Comparison of ENCODE assay signal across 29 mouse cellular contexts in genomic region chr10:44763102-44763501, GRCm38 (mm10).
A peak's percentile ranks its signal among the peaks of the same experiment; 100 is the strongest.
DNase-seq lines count a peak whose midpoint lies in the region; ATAC-seq and TF ChIP-seq lines count a peak whose summit lies in the region.
"Had no signal": no experiment of that assay in that cellular context is flagged by ENCODE, and none has a peak within 500 bp of the region (broad histone marks: within the 10 kb centered on the region; RNA-seq: fewer than 3 reads in every experiment).

No protein-coding gene starts in this region.

- intact Hi-C loops in left cerebral cortex, adult 2 months (cut with DNase I) = loop anchor here (10.0 kb wide), 1 partner anchor 438 kb away; no protein-coding TSS in a partner anchor

- H3K4me1 ChIP-seq in kidney, embryonic 15.5 days = peaks cover 8% of the 10 kb centered on the region; the same call in 1 of the 2 replicates
- H3K4me1 ChIP-seq: embryonic facial prominence, embryonic 13.5 days; forebrain, embryonic 10.5 days; forebrain, embryonic 15.5 days; heart, embryonic 13.5 days; hindbrain, embryonic 15.5 days; limb, embryonic 13.5 days; neural tube, embryonic 15.5 days; stomach, embryonic 15.5 days had no signal

- no peak overlapping the region for H3K4me3 ChIP-seq in kidney, embryonic 15.5 days (replicated peaks)
- H3K4me3 ChIP-seq in left cerebral cortex, adult 2 months = no peak overlapping the region
- H3K4me3 ChIP-seq: embryonic facial prominence, embryonic 13.5 days; forebrain, embryonic 10.5 days; forebrain, embryonic 15.5 days; heart, embryonic 13.5 days; hindbrain, embryonic 10.5 days; hindbrain, embryonic 15.5 days; limb, embryonic 13.5 days; neural tube, embryonic 15.5 days; stomach, embryonic 15.5 days had no signal

- no peak overlapping the region for H3K9ac ChIP-seq in kidney, embryonic 15.5 days
- H3K9ac ChIP-seq: embryonic facial prominence, embryonic 13.5 days; forebrain, embryonic 15.5 days; heart, embryonic 13.5 days; hindbrain, embryonic 15.5 days; limb, embryonic 13.5 days; neural tube, embryonic 15.5 days; stomach, embryonic 15.5 days had no signal

- peak; percentile 9 for DNase-seq in kidney, postnatal 10 days
- DNase-seq in embryo, embryonic 10 days (ENCODE audit: low spot score) = peak; percentile 69
- peak; percentile 47 for DNase-seq in embryo, embryonic 9.5 days (ENCODE audit: extremely low spot score)
- peak; percentile 12 for DNase-seq in mesoderm, embryonic 11.5 days (ENCODE audit: low read depth, low spot score)
- DNase-seq in left cerebral cortex, adult 2 months (ENCODE audit: extremely low spot score in 1 of 2, low spot score in 2 of 2) = no peak
- DNase-seq in frontal cortex, adult 2 months (ENCODE audit: extremely low spot score in 1 of 2, low spot score in 1 of 2) = no peak
- DNase-seq: adrenal gland, adult 2 months; adrenal gland, postnatal 36 days; cerebellum, adult 2 months; cerebellum, postnatal 14 days; gastrocnemius, postnatal 10 days; heart, postnatal 10 days; lung, adult 18-20 months; midbrain, embryonic 14.5 days; right cerebral cortex, postnatal 25 days had no signal

- H3K27me3 ChIP-seq in kidney, embryonic 15.5 days = no peaks in the 10 kb centered on the region
- H3K27me3 ChIP-seq: embryonic facial prominence, embryonic 13.5 days; forebrain, embryonic 15.5 days; hindbrain, embryonic 15.5 days; limb, embryonic 13.5 days; neural tube, embryonic 15.5 days; stomach, embryonic 15.5 days had no signal

- H3K4me2 ChIP-seq in kidney, embryonic 15.5 days = no peak overlapping the region
- H3K4me2 ChIP-seq: embryonic facial prominence, embryonic 13.5 days; forebrain, embryonic 15.5 days; heart, embryonic 13.5 days; hindbrain, embryonic 15.5 days; limb, embryonic 13.5 days; neural tube, embryonic 15.5 days; stomach, embryonic 15.5 days had no signal

- no peaks in the 10 kb centered on the region for H3K9me3 ChIP-seq in kidney, embryonic 15.5 days (replicated peaks)
- H3K9me3 ChIP-seq: embryonic facial prominence, embryonic 13.5 days; forebrain, embryonic 10.5 days; forebrain, embryonic 15.5 days; heart, embryonic 13.5 days; hindbrain, embryonic 10.5 days; hindbrain, embryonic 15.5 days; limb, embryonic 13.5 days; neural tube, embryonic 15.5 days; stomach, embryonic 15.5 days had no signal

- 13% methylated on average over 3 of the region's 3 CpGs for WGBS in kidney, embryonic 15.5 days

- H3K36me3 ChIP-seq in kidney, embryonic 15.5 days = no peaks in the 10 kb centered on the region
- H3K36me3 ChIP-seq: embryonic facial prominence, embryonic 13.5 days; forebrain, embryonic 10.5 days; forebrain, embryonic 15.5 days; heart, embryonic 13.5 days; hindbrain, embryonic 10.5 days; hindbrain, embryonic 15.5 days; limb, embryonic 13.5 days; neural tube, embryonic 15.5 days; stomach, embryonic 15.5 days had no signal

- no peak for ATAC-seq in kidney, embryonic 15.5 days (replicated peaks; ENCODE audit: low FRiP score)
- ATAC-seq: CD4-positive, CD25-positive, alpha-beta regulatory T cell, adult 4 months; forebrain, embryonic 15.5 days; inflammation-experienced regulatory T-cells, adult 6 months; lung, postnatal 0 days had no signal

- TF ChIP-seq CTCF in left cerebral cortex, adult 2 months (IDR thresholded peaks at IDR 0.05) = no peak

- no peak overlapping the region for H3K27ac ChIP-seq in kidney, embryonic 15.5 days
- no peak overlapping the region for H3K27ac ChIP-seq in left cerebral cortex, adult 2 months
- H3K27ac ChIP-seq: embryonic facial prominence, embryonic 13.5 days; forebrain, embryonic 10.5 days; forebrain, embryonic 15.5 days; heart, embryonic 13.5 days; hindbrain, embryonic 10.5 days; hindbrain, embryonic 15.5 days; limb, embryonic 13.5 days; macrophage; neural tube, embryonic 15.5 days; stomach, embryonic 15.5 days had no signal

Comparison
In these comparisons a context has a peak if more than half of its experiments do, and no peak if none do; other contexts are left out.
1. DNase-seq: peak in kidney, postnatal 10 days (single experiment), embryo, embryonic 10 days (single experiment), embryo, embryonic 9.5 days (single experiment) and mesoderm, embryonic 11.5 days (single experiment); none in left cerebral cortex, adult 2 months (0 of 2) and frontal cortex, adult 2 months (0 of 2).